Mouse (Mus musculus) bone marrow, adult 2 months (tissue): ENCODE results near the gene Vcam1.

ENCODE experiments used
- CTCF ChIP-seq: fragments of 200-500 bp; IDR thresholded peaks from 2 replicates; pipeline ENCODE4 v1.5.1; 2011; ENCODE audit warnings: low read length, control low read depth; ENCODE audit not compliant: control insufficient read depth, insufficient read depth
- POLR2A ChIP-seq: fragments of 200-500 bp; IDR thresholded peaks from 2 replicates; pipeline ENCODE4 v1.6.1; 2011; ENCODE audit warnings: low read depth, mild to moderate bottlenecking, control low read depth, low read length, borderline replicate concordance; ENCODE audit not compliant: control insufficient read depth

DNA sequence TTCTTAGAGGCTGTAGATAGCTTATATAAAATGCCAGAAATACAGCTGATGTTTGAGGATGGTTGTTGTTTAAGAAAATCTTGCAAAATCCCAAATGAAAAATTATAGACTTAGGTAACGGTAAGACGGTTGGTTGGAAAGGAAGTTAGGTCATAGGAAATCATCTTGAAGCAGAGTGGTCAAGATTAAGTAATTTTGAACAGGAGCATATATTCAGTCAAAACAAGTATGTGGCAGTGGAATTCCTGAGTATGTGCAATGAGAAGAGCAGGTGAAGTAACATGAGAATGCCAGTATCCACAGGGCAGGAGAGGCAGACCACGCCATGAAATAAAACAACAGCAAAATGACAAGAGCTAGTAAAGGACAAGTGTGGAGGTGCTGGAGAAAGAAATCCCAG is 5.7 kb downstream of the Vcam1 start:
- TF ChIP-seq CTCF = no peak
- no peak for TF ChIP-seq POLR2A
